Mouse (Mus musculus) skeletal muscle tissue, adult 2 months (tissue): Measurements from ENCODE around the gene Snapc2.

Experiments used
- DNase-seq: peaks from one replicate; pipeline ENCODE4 v3.0.0-alpha.2; 2012; ENCODE audit warnings: low read depth, low spot score

The Snapc2 gene

GRCm38 (mm10) chr8:4265160-4265914 lies 12.5 kb downstream of the Snapc2 start:
- DNase-seq = no peak

- no peak for DNase-seq
Observed at GRCm38 (mm10) chr8:4267627-4268026, 14.7 kb downstream of the Snapc2 start.

GRCm38 (mm10) chr8:4269609-4270008 lies 16.7 kb downstream of the Snapc2 start:
- no peak for DNase-seq

- DNase-seq = peak; percentile 94
Observed at GRCm38 (mm10) chr8:4275275-4276110, 22.6 kb downstream of the Snapc2 start, which contains the start of gene Timm44. Gene Timm44, minus strand, starts transcription at chr8:4275913.

GRCm38 (mm10) chr8:4276111-4276465 lies 23.2 kb downstream of the Snapc2 start:
- DNase-seq = no peak

GRCm38 (mm10) chr8:4292738-4293137 lies 39.9 kb downstream of the Snapc2 start:
- DNase-seq = no peak

- DNase-seq = no peak
Observed at GRCm38 (mm10) chr8:4297822-4298221, 44.9 kb downstream of the Snapc2 start.

- DNase-seq = no peak
Observed at GRCm38 (mm10) chr8:4304124-4304547, 51.3 kb downstream of the Snapc2 start.
